In genomic region chr1:89467321-89468069, GRCm38 (mm10) we compare ENCODE assay signal across 8 mouse cellular contexts. TPM values are rescaled to one million over a fixed set of nuclear protein-coding genes. Genes with fewer than 3 reads are reported as not detected.
DNase-seq lines count a peak whose midpoint lies in the region; ATAC-seq and TF ChIP-seq lines count a peak whose summit lies in the region.

No protein-coding gene starts in this region.

- peaks cover 90% of the 10 kb centered on the region for H3K4me1 ChIP-seq in embryonic facial prominence, embryonic 10.5 days
- H3K4me1 ChIP-seq in intestine, embryonic 14.5 days (replicated peaks; ENCODE audit: control insufficient read depth, insufficient read depth, low read length): peaks cover 48% of the 10 kb centered on the region
- peaks cover 58% of the 10 kb centered on the region for H3K4me1 ChIP-seq in lung, embryonic 15.5 days
- H3K4me1 ChIP-seq in stomach, postnatal 0 days (replicated peaks; ENCODE audit: control insufficient read depth, insufficient read depth): peaks cover 9% of the 10 kb centered on the region

- no peak for TF ChIP-seq EP300 in stomach, postnatal 0 days (optimal IDR thresholded peaks at IDR 0.05)

- H3K4me3 ChIP-seq in embryonic facial prominence, embryonic 10.5 days: no peak overlapping the region
- no peak overlapping the region for H3K4me3 ChIP-seq in intestine, embryonic 14.5 days (ENCODE audit: low read depth, low read length)
- H3K4me3 ChIP-seq in lung, embryonic 15.5 days: no peak overlapping the region
- no peak overlapping the region for H3K4me3 ChIP-seq in stomach, postnatal 0 days (ENCODE audit: low read depth, low read length)

- H3K27ac ChIP-seq in embryonic facial prominence, embryonic 10.5 days (replicated peaks): peak overlapping the region; percentile 58
- H3K27ac ChIP-seq in intestine, embryonic 14.5 days (ENCODE audit: low read depth): peak overlapping the region; percentile 77
- H3K27ac ChIP-seq in lung, embryonic 15.5 days: peak overlapping the region; percentile 82
- peak overlapping the region; percentile 45; the same call in 1 of the 2 replicates for H3K27ac ChIP-seq in stomach, postnatal 0 days (replicated peaks)

- ATAC-seq in intestine, embryonic 14.5 days (replicated peaks; ENCODE audit: low FRiP score, low TSS enrichment, low read depth): peak; percentile 79
- ATAC-seq in lung, embryonic 15.5 days (ENCODE audit: borderline replicate concordance, extremely low read depth, low FRiP score, low TSS enrichment): peak; percentile 90
- peak; percentile 75 for ATAC-seq in stomach, postnatal 0 days (ENCODE audit: low FRiP score, low TSS enrichment)
- no peak for ATAC-seq in CD4-positive, CD25-positive, alpha-beta regulatory T cell, adult 4 months

- no peak for TF ChIP-seq CTCF in stomach, postnatal 0 days (IDR thresholded peaks at IDR 0.05; ENCODE audit: low read depth)

- H3K36me3 ChIP-seq in embryonic facial prominence, embryonic 10.5 days (replicated peaks): peaks cover 6% of the 10 kb centered on the region
- H3K36me3 ChIP-seq in intestine, embryonic 14.5 days (ENCODE audit: control insufficient read depth, insufficient read depth, low read length): no peaks in the 10 kb centered on the region
- H3K36me3 ChIP-seq in lung, embryonic 15.5 days: no peaks in the 10 kb centered on the region
- H3K36me3 ChIP-seq in stomach, postnatal 0 days (ENCODE audit: control insufficient read depth, insufficient read depth, low read length): no peaks in the 10 kb centered on the region

- H3K4me2 ChIP-seq in intestine, embryonic 14.5 days (ENCODE audit: low read length): peak overlapping the region; percentile 33
- H3K4me2 ChIP-seq in lung, embryonic 15.5 days: peak overlapping the region; percentile 27; the same call in 1 of the 2 replicates
- peak overlapping the region; percentile 20; the same call in 1 of the 2 replicates for H3K4me2 ChIP-seq in stomach, postnatal 0 days (replicated peaks; ENCODE audit: low read depth)

- peak; percentile 97 for DNase-seq in heart, adult 11 months
- DNase-seq in heart, adult 8-10 months (ENCODE audit: low spot score): no peak
- DNase-seq in embryonic facial prominence, embryonic 10.5 days (ENCODE audit: low spot score): peak; percentile 38
- DNase-seq in intestine, embryonic 14.5 days (ENCODE audit: low spot score): no peak
- peak; percentile 49 for DNase-seq in stomach, postnatal 0 days (ENCODE audit: low spot score)
- no peak for DNase-seq in right cerebral cortex, postnatal 25 days

- 40% methylated on average over 6 of the region's 6 CpGs for WGBS in embryonic facial prominence, embryonic 10.5 days
- 8% methylated on average over 6 of the region's 6 CpGs for WGBS in intestine, embryonic 14.5 days
- 7% methylated on average over 6 of the region's 6 CpGs for WGBS in lung, embryonic 15.5 days
- 14% methylated on average over 6 of the region's 6 CpGs for WGBS in stomach, postnatal 0 days

- no peaks in the 10 kb centered on the region for H3K27me3 ChIP-seq in embryonic facial prominence, embryonic 10.5 days (replicated peaks; ENCODE audit: low read depth, poor library complexity, severe bottlenecking)
- H3K27me3 ChIP-seq in intestine, embryonic 14.5 days (replicated peaks; ENCODE audit: control insufficient read depth, insufficient read depth, low read length): no peaks in the 10 kb centered on the region
- H3K27me3 ChIP-seq in lung, embryonic 15.5 days: no peaks in the 10 kb centered on the region
- no peaks in the 10 kb centered on the region for H3K27me3 ChIP-seq in stomach, postnatal 0 days (ENCODE audit: control insufficient read depth, insufficient read depth, low read length)

- no peaks in the 10 kb centered on the region for H3K9me3 ChIP-seq in embryonic facial prominence, embryonic 10.5 days
- no peaks in the 10 kb centered on the region for H3K9me3 ChIP-seq in intestine, embryonic 14.5 days (ENCODE audit: control insufficient read depth, low read length)
- H3K9me3 ChIP-seq in lung, embryonic 15.5 days: no peaks in the 10 kb centered on the region
- no peaks in the 10 kb centered on the region for H3K9me3 ChIP-seq in stomach, postnatal 0 days (ENCODE audit: control insufficient read depth, low read length)

- H3K9ac ChIP-seq in intestine, embryonic 14.5 days (ENCODE audit: low read length): no peak overlapping the region
- H3K9ac ChIP-seq in lung, embryonic 15.5 days: no peak overlapping the region
- no peak overlapping the region for H3K9ac ChIP-seq in stomach, postnatal 0 days (ENCODE audit: low read length)

RNA-seq across cellular contexts. Expression of gene Agap1, which starts 12.9 kb away (rescaled TPM):
- total RNA-seq in heart, adult 8-10 months (2022): 10 to 100 TPM; 53.0 to 74.6 (median 64.9) TPM
- 13.6 and 14.8 TPM in 2 replicates for polyA plus RNA-seq in embryonic facial prominence, embryonic 10.5 days (2016; fragmentation: Nextera tagmentation; extraction: Ambion mirVana)
- polyA plus RNA-seq in intestine, embryonic 14.5 days (2014; fragmentation: Nextera tagmentation; extraction: Ambion mirVana): 16.6 and 17.9 TPM in 2 replicates
- polyA plus RNA-seq in lung, embryonic 15.5 days (2015; fragmentation: Nextera tagmentation; extraction: Ambion mirVana): 10.6 and 11.5 TPM in 2 replicates
- polyA plus RNA-seq in stomach, postnatal 0 days (2015; fragmentation: Nextera tagmentation; extraction: Ambion mirVana): 4.2 TPM in 2 replicates
- polyA plus RNA-seq in CD4-positive, CD25-positive, alpha-beta regulatory T cell, adult 4 months (2017; shearing (Covaris generic)): under 1 TPM in 1 of 2 experiments, not detected in 1; 0.20 TPM

Comparison
In these comparisons a context has a peak if more than half of its experiments do, and no peak if none do; other contexts are left out.
1. DNase-seq: peak in heart, adult 11 months (single experiment), embryonic facial prominence, embryonic 10.5 days (single experiment) and stomach, postnatal 0 days (single experiment); none in heart, adult 8-10 months (single experiment), intestine, embryonic 14.5 days (single experiment) and right cerebral cortex, postnatal 25 days (single experiment).
2. Peak in every context shown above with its lines, with median percentiles within 50 percentile points of each other: H3K27ac ChIP-seq and H3K4me2 ChIP-seq.